In genomic region chr1:140434791-140435190, GRCm38 (mm10) we compare ENCODE assay signal across 24 mouse cellular contexts.
DNase-seq lines count a peak whose midpoint lies in the region; ATAC-seq and TF ChIP-seq lines count a peak whose summit lies in the region.
"Had no signal": no experiment of that assay in that cellular context is flagged by ENCODE, and none has a peak within 500 bp of the region (broad histone marks: within the 10 kb centered on the region; RNA-seq: fewer than 3 reads in every experiment).

No protein-coding gene starts in this region.

- H3K4me3 ChIP-seq in ES-Bruce4 (ENCODE audit: low read depth, low read length), result no peak overlapping the region
- H3K4me3 ChIP-seq in forebrain, embryonic 11.5 days (ENCODE audit: low read depth, low read length), result no peak overlapping the region
- no peak overlapping the region for H3K4me3 ChIP-seq in midbrain, embryonic 11.5 days (ENCODE audit: low read depth, low read length)
- H3K4me3 ChIP-seq: embryonic facial prominence, embryonic 12.5 days; embryonic facial prominence, embryonic 15.5 days; forebrain, embryonic 12.5 days; forebrain, embryonic 15.5 days; gastrocnemius, adult 2 months; hindbrain, embryonic 13.5 days; intestine, embryonic 15.5 days had no signal

- WGBS in forebrain, embryonic 11.5 days, result 91% methylated on average over 2 of the region's 2 CpGs
- WGBS in midbrain, embryonic 11.5 days, result 82% methylated on average over 2 of the region's 2 CpGs

- no peaks in the 10 kb centered on the region for H3K27me3 ChIP-seq in ES-Bruce4 (ENCODE audit: control insufficient read depth, insufficient read depth, low read length, poor library complexity, severe bottlenecking)
- no peaks in the 10 kb centered on the region for H3K27me3 ChIP-seq in forebrain, embryonic 11.5 days (ENCODE audit: control insufficient read depth, insufficient read depth, low read length)
- no peaks in the 10 kb centered on the region for H3K27me3 ChIP-seq in midbrain, embryonic 11.5 days (ENCODE audit: control insufficient read depth, insufficient read depth, low read length)
- H3K27me3 ChIP-seq: embryonic facial prominence, embryonic 12.5 days; embryonic facial prominence, embryonic 15.5 days; forebrain, embryonic 12.5 days; forebrain, embryonic 15.5 days; hindbrain, embryonic 13.5 days; intestine, embryonic 15.5 days had no signal

- no peak for TF ChIP-seq POLR2A in ES-Bruce4 (IDR thresholded peaks at IDR 0.05; ENCODE audit: insufficient read depth, low read length)

- H3K4me2 ChIP-seq in forebrain, embryonic 11.5 days (ENCODE audit: low read depth, low read length, severe bottlenecking), result no peak overlapping the region
- H3K4me2 ChIP-seq in midbrain, embryonic 11.5 days, result no peak overlapping the region
- H3K4me2 ChIP-seq: embryonic facial prominence, embryonic 12.5 days; embryonic facial prominence, embryonic 15.5 days; forebrain, embryonic 12.5 days; forebrain, embryonic 15.5 days; heart, embryonic 11.5 days; hindbrain, embryonic 13.5 days; intestine, embryonic 15.5 days had no signal

- TF ChIP-seq CTCF in ES-Bruce4 (IDR thresholded peaks at IDR 0.05; ENCODE audit: low read depth, low read length), result no peak

- DNase-seq in ES-CJ7 (ENCODE audit: low read depth, low spot score), result peak; percentile 48
- peak; percentile 15 for DNase-seq in ZHBTc4 (ENCODE audit: low read depth, low spot score)
- no peak for DNase-seq in forebrain, embryonic 11.5 days (ENCODE audit: low spot score)
- DNase-seq in layer of hippocampus, postnatal 25 days (ENCODE audit: extremely low spot score in 1 of 2, low spot score in 1 of 2), result no peak
- DNase-seq in midbrain, embryonic 11.5 days (ENCODE audit: low spot score, missing footprints), result no peak
- DNase-seq: adrenal gland, postnatal 10 days; adrenal gland, postnatal 36 days; cerebellum, adult 11 months; cerebellum, adult 2 months; cerebellum, adult 9-11 months; cerebellum, postnatal 25 days; gastrocnemius, adult 2 months; gastrocnemius, postnatal 14 days; heart, adult 11 months had no signal

- H3K4me1 ChIP-seq in ES-Bruce4 (ENCODE audit: control insufficient read depth, insufficient read depth, low read length), result peaks cover 7% of the 10 kb centered on the region
- no peaks in the 10 kb centered on the region for H3K4me1 ChIP-seq in forebrain, embryonic 11.5 days (replicated peaks; ENCODE audit: control insufficient read depth, insufficient read depth, low read length)
- H3K4me1 ChIP-seq in midbrain, embryonic 11.5 days (ENCODE audit: control insufficient read depth, insufficient read depth, low read length), result no peaks in the 10 kb centered on the region
- H3K4me1 ChIP-seq: embryonic facial prominence, embryonic 12.5 days; embryonic facial prominence, embryonic 15.5 days; forebrain, embryonic 12.5 days; forebrain, embryonic 15.5 days; hindbrain, embryonic 13.5 days; intestine, embryonic 15.5 days had no signal

- no peaks in the 10 kb centered on the region for H3K36me3 ChIP-seq in ES-Bruce4 (ENCODE audit: control insufficient read depth, insufficient read depth, low read length, poor library complexity, severe bottlenecking)
- H3K36me3 ChIP-seq in forebrain, embryonic 11.5 days (ENCODE audit: control insufficient read depth, insufficient read depth, low read length), result no peaks in the 10 kb centered on the region
- H3K36me3 ChIP-seq in midbrain, embryonic 11.5 days (ENCODE audit: control insufficient read depth, insufficient read depth, low read length), result no peaks in the 10 kb centered on the region
- H3K36me3 ChIP-seq: embryonic facial prominence, embryonic 12.5 days; embryonic facial prominence, embryonic 15.5 days; forebrain, embryonic 12.5 days; forebrain, embryonic 15.5 days; hindbrain, embryonic 13.5 days; intestine, embryonic 15.5 days had no signal

- peak overlapping the region; percentile 87 for H3K27ac ChIP-seq in ES-Bruce4 (ENCODE audit: insufficient read depth, low read length)
- no peak overlapping the region for H3K27ac ChIP-seq in forebrain, embryonic 11.5 days (ENCODE audit: low read depth, low read length)
- H3K27ac ChIP-seq in midbrain, embryonic 11.5 days (ENCODE audit: low read depth, low read length), result no peak overlapping the region
- H3K27ac ChIP-seq: embryonic facial prominence, embryonic 12.5 days; embryonic facial prominence, embryonic 15.5 days; forebrain, embryonic 12.5 days; forebrain, embryonic 15.5 days; gastrocnemius, adult 2 months; hindbrain, embryonic 13.5 days; intestine, embryonic 15.5 days had no signal

- no peak overlapping the region for H3K9ac ChIP-seq in ES-Bruce4 (ENCODE audit: low read depth, poor library complexity, severe bottlenecking)
- no peak overlapping the region for H3K9ac ChIP-seq in forebrain, embryonic 11.5 days (ENCODE audit: low read length)
- no peak overlapping the region for H3K9ac ChIP-seq in midbrain, embryonic 11.5 days (ENCODE audit: low read length)
- H3K9ac ChIP-seq: embryonic facial prominence, embryonic 12.5 days; embryonic facial prominence, embryonic 15.5 days; forebrain, embryonic 12.5 days; forebrain, embryonic 15.5 days; hindbrain, embryonic 13.5 days; intestine, embryonic 15.5 days had no signal

- 0 out of 2 replicates have a peak, but pooled peaks have one; percentile 36 for TF ChIP-seq EP300 in ES-Bruce4 (IDR thresholded peaks at IDR 0.05; ENCODE audit: insufficient read depth, low read depth, low read length)

- H3K9me3 ChIP-seq in ES-Bruce4 (replicated peaks; ENCODE audit: control insufficient read depth, insufficient read depth, low read length, poor library complexity, severe bottlenecking), result no peaks in the 10 kb centered on the region; the same call in 1 of the 2 replicates
- H3K9me3 ChIP-seq in forebrain, embryonic 11.5 days (ENCODE audit: control insufficient read depth, low read length), result no peaks in the 10 kb centered on the region
- no peaks in the 10 kb centered on the region for H3K9me3 ChIP-seq in midbrain, embryonic 11.5 days (ENCODE audit: control insufficient read depth, low read length)
- H3K9me3 ChIP-seq: embryonic facial prominence, embryonic 12.5 days; embryonic facial prominence, embryonic 15.5 days; forebrain, embryonic 12.5 days; forebrain, embryonic 15.5 days; hindbrain, embryonic 13.5 days; intestine, embryonic 15.5 days had no signal

- no peak for ATAC-seq in forebrain, embryonic 11.5 days (replicated peaks; ENCODE audit: low FRiP score)
- ATAC-seq in midbrain, embryonic 11.5 days (ENCODE audit: low FRiP score), result no peak
- ATAC-seq: CD4-positive, CD25-positive, alpha-beta regulatory T cell, adult 4 months; forebrain, embryonic 15.5 days; hindbrain, embryonic 16.5 days; intestine, embryonic 15.5 days had no signal

Comparison
In these comparisons a context has a peak if more than half of its experiments do, and no peak if none do; other contexts are left out.
1. DNase-seq: peak in ES-CJ7 (single experiment) and ZHBTc4 (single experiment); none in forebrain, embryonic 11.5 days (single experiment), layer of hippocampus, postnatal 25 days (0 of 2) and midbrain, embryonic 11.5 days (single experiment).